Mouse (Mus musculus): ENCODE measurements around the gene Casp6.

Casp6 gene

DNA sequence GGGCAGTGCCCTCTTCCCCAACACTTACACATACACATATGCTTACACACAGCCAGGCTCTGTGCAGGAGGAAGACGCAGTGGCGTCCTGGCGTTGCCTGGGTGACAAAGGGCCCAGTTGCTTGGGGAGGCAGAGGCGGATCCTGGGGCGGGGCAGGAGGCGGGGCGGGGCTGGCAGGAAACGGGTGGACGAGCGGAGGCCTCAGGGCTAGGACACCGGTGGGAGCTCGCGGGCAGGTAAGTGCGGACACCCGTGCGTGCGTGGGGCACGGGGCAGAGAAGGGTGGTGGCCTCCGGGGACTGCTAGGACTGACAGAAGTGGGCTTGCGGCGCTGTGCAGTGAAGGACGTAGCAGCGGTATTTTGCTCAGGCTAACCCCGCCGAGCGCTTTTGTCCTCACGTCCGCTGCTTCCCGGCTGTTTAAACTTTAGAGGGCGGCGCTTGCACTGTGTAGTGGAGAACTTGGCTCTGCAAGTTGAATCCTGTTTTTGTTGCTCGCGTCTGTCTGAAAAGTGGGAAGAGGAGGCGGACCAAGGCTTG, at the start of gene Casp6:
Gene Casp6, plus strand, starts transcription at position 155 of the 539 bp plus-strand sequence.
- ChIA-PET POLR2A (no interaction called here), CTCF (interaction anchor here in 1 of 4 experiments (0.6 kb wide), 1 partner anchor 1688 kb away, joined by 4 read pairs; no protein-coding TSS in a partner anchor)

DNA sequence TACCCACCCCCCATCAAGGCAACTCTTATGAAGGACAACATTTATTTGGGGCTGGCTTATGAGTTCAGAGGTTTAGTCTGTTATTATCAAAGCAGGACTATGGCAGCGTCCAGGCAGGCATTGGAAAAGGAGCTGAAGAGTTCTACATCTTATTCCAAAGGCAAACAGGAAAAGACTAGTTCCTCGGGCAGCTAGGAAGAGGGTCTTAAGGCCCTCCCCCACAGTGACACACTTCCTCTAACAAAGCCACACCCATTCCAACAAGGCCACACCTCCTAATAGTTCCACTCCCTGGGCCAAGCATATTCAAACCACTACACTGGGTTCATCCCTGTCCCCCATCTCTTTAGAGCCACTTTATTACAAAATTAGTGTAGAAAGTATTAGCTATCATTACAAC, 38.6 kb upstream of the Casp6 start:
- ChIA-PET POLR2A (interaction anchor here in 1 of 4 experiments (0.8 to 1.3 kb wide), 2 partner anchors 170 to 198 kb away, joined by 3 read pairs; partner anchors contain the start of gene Sec24b), CTCF (interaction anchor here in 3 of 4 experiments (0.6 to 1.2 kb wide), 3 partner anchors 17 to 40 kb away, joined by 3 to 6 read pairs (median 3); no protein-coding TSS in a partner anchor)

DNA sequence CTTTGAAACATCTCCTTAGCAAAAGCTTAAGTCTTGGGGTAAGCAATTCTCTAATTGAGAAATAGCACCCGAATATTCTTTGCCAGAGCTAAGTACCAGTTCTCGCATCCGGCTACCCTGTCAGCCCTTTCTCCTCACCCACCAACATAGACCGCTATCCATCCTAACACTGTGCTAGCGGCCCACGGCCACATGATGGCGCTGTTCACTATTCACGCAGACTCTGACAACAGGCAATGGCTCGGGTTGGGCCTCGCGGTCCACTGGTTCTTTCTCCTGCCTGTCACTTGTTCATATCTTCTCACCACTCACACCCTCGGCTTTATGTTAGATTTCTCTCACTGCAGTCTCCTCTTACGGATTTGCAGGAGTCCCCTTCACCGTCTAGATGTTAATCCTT, 37.5 kb upstream of the Casp6 start:
- POLR2A ChIA-PET = interaction anchor here in 1 of 4 experiments (0.8 kb wide), 1 partner anchor 15 kb away, joined by 3 read pairs; no protein-coding TSS in a partner anchor
- CTCF ChIA-PET = interaction anchor here in 3 of 4 experiments (1.0 to 1.5 kb wide), 5 partner anchors 11 to 215 kb away, joined by 3 to 4 read pairs (median 3); partner anchors contain the start of gene Sec24b (in 1 of the 3)

DNA sequence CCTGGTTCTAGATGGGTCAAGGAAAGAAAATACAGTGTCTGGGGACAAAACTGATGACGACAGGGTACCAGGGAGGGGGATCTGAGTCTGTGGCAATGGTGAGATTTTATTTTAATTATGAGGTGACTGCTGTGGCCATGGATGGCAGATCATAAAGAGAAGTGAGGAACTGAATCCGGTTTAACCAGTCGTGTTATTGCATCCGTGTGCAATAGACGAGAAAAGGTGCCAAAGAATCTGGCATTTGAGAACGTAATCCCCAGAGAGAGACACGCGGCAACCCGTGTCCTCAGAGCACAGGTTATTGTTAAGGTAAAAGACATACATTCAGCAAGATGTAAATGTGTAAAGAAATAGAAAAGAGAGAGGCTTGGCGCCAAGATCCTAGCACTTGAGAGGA, 23.9 kb upstream of the Casp6 start:
- ChIA-PET POLR2A (no interaction called here), CTCF (no interaction called here)

DNA sequence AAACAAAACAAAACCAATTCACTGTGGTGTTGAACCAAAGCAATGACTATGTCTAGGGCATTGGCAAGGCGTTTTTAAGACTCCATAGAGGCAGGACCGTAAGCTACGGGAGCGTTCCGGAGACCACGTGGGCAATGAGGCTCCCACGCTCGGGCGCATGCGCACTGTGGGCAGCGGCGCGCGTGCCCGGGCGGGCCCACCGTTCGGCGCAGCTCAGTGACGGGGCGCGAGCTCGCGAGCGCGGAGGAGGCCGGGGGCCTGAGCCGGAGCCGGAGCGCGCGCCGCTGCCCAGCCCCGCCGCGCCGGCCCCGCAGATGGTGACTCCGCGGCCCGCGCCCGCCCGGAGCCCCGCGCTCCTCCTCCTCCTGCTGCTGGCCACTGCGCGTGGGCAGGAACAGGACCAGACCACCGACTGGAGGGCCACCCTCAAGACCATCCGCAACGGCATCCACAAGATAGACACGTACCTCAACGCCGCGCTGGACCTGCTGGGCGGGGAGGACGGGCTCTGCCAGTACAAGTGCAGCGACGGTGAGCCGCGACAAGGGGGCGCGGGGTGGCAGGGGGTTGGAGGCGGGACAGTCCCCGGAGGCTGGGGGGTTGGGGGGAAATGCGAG, 22.7 kb upstream of the Casp6 start, which contains the start of gene Pla2g12a:
Gene Pla2g12a, plus strand, starts transcription at position 202 of the 617 bp plus-strand sequence.
- ChIA-PET CTCF (interaction anchor here in 2 of 4 experiments (0.6 kb wide), 2 partner anchors 16 to 36 kb away, joined by 3 to 6 read pairs; no protein-coding TSS in a partner anchor), POLR2A (interaction anchor here in 2 of 4 experiments (0.6 to 1.6 kb wide), 7 partner anchors 11 to 959 kb away, joined by 3 to 10 read pairs (median 3); partner anchors contain the start of gene Ostc (in 1 of the 2))

DNA sequence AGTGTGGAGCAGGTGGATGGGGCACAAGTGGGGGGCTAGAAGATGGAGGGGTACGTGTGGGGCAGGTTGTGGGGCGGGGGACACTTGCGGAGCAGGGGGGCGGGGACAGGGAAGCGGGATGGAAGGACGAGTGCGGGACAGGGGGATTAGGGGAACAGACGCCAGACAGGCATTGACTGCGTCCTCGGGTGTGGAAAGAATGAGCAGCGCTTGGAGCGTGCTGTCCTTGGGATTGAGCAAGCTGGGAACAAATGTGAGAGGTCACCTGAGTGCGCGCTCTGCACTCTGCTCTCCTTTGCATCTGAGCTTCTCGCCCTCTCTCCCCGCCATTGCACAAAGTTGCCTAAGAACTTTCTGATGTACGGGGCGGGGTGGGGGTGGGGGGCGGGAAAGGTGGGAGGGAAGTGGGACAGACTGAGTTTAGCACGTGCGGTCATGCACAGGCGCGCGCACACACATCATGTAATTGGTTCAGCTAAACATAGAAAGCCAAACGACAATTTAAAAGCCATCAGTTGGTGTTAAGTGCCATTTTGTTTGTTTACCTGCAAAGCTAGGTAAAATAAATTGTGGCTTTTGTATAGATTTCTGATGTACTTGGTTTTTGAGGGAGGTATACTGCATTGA, 22.0 kb upstream of the Casp6 start:
- CTCF ChIA-PET = interaction anchor here in 2 of 4 experiments (0.6 to 1.2 kb wide), 3 partner anchors 17 to 39 kb away, joined by 3 to 6 read pairs (median 3); no protein-coding TSS in a partner anchor
- POLR2A ChIA-PET = interaction anchor here in 2 of 4 experiments (0.6 to 1.6 kb wide), 10 partner anchors 9 to 850 kb away, joined by 3 to 5 read pairs (median 3); no protein-coding TSS in a partner anchor

DNA sequence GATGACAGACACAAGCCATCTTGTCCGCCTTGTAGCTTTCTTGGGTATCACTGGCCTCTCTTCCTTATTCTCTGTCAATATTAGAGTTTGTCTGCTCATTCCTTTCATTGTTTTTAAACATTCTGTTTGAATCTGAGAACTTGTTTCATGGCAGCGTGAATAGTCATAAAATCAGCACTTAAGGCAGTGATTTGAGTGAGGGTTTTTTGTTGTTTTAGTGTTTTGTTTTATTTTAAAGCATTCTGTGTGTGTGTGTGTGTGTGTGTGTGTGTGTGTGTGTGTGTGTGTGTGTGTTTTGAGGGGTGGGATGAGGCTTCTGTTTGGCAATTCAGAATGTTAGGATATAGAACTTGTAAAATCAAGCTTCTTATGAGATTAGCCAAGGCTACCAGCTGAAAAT, 21.3 kb upstream of the Casp6 start:
- CTCF ChIA-PET = interaction anchor here in 1 of 4 experiments (1.2 kb wide), 1 partner anchor 38 kb away, joined by 3 read pairs; no protein-coding TSS in a partner anchor

DNA sequence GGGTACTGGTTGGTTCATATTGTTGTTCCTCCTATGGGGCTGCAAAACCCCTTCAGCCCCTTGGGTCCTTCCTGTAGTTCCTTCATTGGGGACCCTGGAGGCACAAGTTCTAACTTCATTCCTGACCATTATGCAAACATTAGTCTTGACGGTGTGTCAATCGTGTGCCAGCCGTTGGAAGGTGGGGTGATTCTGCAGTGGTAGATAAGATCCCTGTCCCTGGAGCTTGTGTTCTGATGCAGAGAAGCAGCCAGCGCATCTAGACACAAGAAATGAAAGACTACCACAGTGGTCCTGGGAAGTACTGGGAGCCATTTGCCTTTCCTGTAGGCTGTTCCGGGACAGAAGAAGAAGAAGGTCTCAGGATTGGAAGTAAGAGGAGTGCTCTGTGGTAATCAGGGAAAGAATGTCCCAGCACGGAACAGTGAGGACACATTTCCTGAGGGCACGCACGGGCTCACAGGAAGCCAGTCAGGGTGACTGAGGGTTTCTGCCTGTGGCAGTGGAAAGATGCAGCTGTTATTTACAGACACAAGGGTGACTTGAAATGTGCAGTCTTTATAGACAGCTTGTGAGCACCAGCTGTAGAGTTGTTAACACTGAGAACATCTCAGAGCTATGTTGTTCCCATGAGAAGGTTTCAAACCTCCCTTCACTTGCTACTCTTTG, 20.2 kb upstream of the Casp6 start:
- ChIA-PET POLR2A (no interaction called here), CTCF (interaction anchor here in 1 of 4 experiments (0.7 kb wide), 1 partner anchor 38 kb away, joined by 3 read pairs; no protein-coding TSS in a partner anchor)

More for the DNA sequence above, 21.3 kb upstream of the Casp6 start:
- POLR2A ChIA-PET = interaction anchor here in 2 of 4 experiments (0.8 to 1.6 kb wide), 5 partner anchors 8 to 18 kb away, joined by 3 to 5 read pairs (median 3); no protein-coding TSS in a partner anchor

DNA sequence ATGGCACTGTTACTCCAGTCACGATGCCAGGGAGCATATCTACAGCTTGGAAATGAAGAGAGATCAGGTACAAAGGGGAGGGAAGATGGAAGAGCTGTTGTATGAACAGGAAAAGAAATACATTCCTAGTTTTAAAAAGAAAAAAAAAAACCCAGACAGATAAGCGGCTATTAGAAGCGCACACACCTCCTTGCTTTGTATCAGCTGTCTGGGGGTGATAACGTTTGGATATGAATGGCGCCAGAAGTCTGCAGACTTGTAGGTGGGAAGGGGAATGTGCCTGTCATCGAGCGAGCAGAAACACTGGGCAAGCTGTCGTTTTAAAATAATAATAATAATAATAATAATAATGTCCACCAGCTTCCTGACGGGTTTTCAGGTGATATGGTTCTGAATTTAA, 15.6 kb upstream of the Casp6 start:
- ChIA-PET POLR2A (no interaction called here), CTCF (no interaction called here)

DNA sequence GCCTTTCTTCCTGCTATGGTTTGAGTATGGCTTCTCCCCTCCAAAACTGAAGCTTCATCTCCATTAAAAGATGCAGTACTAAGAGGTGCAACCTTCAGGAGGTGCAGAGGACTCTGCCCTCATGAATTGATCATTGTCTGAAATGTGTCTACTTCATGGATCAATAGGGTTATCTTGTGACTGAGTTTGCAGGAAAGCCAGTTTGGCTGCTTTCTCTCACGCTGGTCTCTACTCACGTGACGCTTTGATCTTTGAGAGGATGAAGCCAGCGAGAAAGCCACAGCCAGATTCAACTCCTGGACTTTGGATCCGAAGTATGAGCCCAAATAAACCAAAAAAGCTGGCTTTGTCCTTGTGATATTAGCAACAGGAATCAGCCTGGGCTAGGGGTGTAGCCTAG, 14.8 kb upstream of the Casp6 start:
- ChIA-PET CTCF (interaction anchor here in 2 of 4 experiments (0.5 to 1.0 kb wide), 2 partner anchors 32 to 463 kb away, joined by 3 to 6 read pairs; no protein-coding TSS in a partner anchor), POLR2A (no interaction called here)

DNA sequence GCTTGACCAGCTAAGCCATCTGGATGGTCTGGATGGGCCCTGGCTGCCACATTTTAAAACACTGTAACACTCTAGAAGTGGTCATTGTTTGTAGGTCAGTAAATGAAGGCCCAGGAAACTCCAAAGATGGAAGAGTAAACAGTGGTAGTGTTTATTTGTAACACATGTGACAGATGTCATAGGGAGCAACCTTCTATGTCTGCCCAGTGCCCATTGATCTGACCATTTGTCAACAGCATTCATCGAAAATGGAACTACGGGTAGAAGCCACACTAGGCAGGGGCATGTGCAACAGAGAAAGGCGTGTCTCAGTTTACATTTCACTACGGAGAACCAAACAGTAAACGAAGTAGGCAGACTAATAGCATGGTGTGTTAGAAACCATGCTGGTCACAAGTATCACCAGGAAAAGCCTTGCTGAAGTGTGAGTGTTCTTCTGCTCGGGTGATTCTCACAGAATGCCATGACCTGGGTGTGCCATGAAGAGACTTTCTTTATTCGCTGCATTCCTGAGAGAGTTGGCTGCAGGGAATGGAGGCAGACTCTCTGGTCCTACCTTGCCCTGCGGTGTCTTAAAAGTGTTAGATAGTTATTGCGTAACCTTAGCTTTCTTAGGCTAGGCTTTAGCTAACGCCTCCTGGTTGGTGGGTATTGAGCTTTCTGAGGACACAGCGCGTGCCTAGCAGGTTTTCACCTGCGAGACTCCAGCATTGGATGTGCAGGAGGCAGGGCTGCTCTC, 13.3 kb upstream of the Casp6 start:
- POLR2A ChIA-PET = interaction anchor here in 2 of 4 experiments (0.9 to 1.5 kb wide), 7 partner anchors 8 to 138 kb away, joined by 3 to 6 read pairs (median 3); no protein-coding TSS in a partner anchor
- CTCF ChIA-PET = no interaction called here

DNA sequence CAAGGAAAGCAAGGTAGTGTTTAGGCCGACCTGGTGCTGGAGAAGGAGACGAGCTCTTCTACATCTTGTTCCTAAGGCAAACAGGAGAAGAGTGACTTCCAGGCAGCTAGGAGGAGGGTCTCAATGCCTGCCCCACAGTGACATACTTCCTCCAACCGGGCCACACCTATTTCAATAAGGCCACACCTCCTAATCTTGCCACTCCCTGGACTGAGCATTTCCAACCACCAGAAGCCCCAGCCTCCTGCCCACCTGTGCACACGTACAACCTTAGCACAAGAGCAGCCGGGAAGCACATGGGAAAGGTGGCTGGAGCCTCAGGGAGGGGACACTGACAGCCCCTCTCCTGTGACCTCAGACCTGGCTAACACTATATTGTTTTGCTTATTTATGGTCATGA, 9.2 kb upstream of the Casp6 start:
- ChIA-PET CTCF (no interaction called here), POLR2A (no interaction called here)

DNA sequence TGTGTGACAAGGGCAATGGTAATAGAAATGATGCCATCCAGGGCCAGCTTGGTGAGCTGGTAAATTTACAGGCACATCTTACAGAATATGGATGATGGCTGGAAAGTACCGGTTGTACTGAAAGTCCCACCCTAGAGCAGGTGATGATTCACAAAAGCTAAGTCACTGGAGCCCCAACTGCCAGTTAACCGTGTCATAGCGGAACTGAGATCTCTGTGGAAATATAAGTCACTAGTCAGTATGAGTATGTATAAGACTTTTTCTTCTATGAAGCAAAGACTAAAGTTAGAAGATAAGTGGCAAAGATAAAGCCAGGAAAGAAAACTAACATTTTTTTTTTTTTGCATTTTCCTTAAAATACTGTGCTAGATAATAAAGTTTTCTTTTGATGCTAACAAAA, 8.1 kb upstream of the Casp6 start:
- POLR2A ChIA-PET = no interaction called here

DNA sequence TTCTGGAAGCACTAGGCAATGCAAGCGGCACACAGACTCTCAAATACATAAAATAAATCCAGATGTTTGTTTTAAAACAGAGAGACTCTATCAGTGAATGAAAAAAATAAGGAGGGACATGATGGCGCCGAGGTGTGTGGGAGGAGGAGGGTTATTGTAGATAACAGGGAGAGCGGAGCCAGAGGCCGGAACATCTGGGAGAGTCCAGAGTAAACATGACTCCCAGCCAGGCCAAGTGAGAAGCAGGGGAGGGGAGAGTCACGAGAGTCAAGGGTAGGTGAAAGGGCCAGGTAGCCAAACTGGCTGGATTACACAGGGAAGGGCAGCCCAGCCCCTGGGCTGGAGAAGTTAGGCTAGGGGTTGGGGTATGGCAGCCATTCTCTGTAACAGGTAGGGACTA, 4.6 kb upstream of the Casp6 start:
- ChIA-PET POLR2A (no interaction called here), CTCF (interaction anchor here in 1 of 4 experiments (0.5 kb wide), 1 partner anchor 19 kb away, joined by 6 read pairs; no protein-coding TSS in a partner anchor)

More for the DNA sequence above, 8.1 kb upstream of the Casp6 start:
- CTCF ChIA-PET = no interaction called here

DNA sequence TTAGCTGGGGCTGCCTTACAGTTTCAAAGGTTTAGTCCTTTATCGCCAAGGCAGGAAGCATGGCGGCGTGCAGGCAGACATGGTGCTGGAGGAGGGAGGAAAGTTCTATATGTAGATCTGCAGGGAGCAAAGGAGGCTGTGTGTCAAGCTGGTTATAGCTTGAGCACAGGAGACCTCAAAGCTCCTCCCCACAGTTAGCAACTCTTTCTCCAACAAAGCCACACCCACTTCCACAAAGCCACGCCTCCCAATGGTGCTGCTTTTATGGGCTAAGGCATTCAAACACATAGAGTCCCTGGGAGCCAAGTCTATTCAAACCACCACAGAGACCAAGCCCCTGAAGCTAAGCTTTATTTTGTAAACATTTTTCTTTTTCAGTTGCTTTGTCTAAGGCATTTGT, 2.3 kb upstream of the Casp6 start:
- ChIA-PET CTCF (interaction anchor here in 3 of 4 experiments (0.5 to 1.2 kb wide), 4 partner anchors 19 to 162 kb away, joined by 3 to 4 read pairs (median 4); partner anchors contain the start of gene Sec24b (in 1 of the 3)), POLR2A (interaction anchor here in 3 of 4 experiments (0.6 to 1.8 kb wide), 8 partner anchors 9 to 982 kb away, joined by 3 to 6 read pairs (median 4); partner anchors contain the start of gene Pla2g12a (in 2 of the 3))

DNA sequence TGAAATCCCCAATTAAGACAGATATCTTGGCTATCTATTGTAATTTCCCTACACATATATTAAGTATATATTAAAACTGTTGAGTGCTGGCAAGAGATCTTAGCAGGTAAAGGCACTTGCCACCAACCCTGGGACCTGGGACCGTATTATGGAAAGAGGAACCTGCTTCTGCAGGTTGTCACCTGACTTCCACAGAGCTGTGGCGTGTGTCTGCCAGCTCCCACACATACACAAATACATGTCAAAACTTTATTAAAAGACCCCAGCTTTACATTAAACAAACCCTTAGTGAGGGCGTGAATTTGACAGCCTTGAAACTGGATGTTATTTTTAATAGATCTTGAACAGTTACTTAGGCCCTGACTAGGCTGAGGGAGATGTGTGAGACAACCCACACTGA, 2.1 kb downstream of the Casp6 start:
- POLR2A ChIA-PET = no interaction called here
- CTCF ChIA-PET = interaction anchor here in 1 of 4 experiments (1.5 kb wide), 1 partner anchor 15 kb away, joined by 3 read pairs; no protein-coding TSS in a partner anchor

DNA sequence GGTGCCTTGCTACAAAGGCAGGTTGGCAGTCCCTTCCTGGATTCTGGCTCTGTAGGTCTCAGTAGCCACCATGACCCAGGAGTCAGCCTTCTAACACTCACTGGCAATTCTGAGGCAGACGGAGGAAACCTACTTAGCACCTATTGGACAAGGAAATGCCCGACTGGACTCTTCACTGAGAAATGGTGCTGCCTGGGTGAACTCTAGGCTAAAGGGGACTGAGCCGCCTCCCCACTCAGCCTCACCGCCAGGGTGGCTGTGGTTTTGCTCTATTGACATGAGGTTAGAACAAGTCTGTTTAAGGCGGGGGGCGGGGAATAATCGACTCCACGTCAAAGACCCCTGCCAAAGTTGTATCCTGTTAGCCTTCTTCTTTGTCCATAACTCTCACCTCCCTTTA, 2.6 kb downstream of the Casp6 start:
- ChIA-PET POLR2A (no interaction called here), CTCF (no interaction called here)

All from embryonic stem cell, embryonic (primary cell).